Mouse (Mus musculus) inflammation-experienced regulatory T-cells, adult 16 weeks (primary cell): Measurements from ENCODE around the gene Tmprss11a. TPM values are rescaled to one million over a fixed set of nuclear protein-coding genes. Genes with fewer than 3 reads are reported as not detected.

Source experiments
- polyA plus RNA-seq: library from polyadenylated mRNA; unstranded; fragments of 100-300 nt; shearing (Covaris generic); gene quantifications from one replicate; pipeline ENCODE4 v1.2.1, GENCODE M21; 2017

Gene Tmprss11a
- polyA plus RNA-seq, result not detected

DNA sequence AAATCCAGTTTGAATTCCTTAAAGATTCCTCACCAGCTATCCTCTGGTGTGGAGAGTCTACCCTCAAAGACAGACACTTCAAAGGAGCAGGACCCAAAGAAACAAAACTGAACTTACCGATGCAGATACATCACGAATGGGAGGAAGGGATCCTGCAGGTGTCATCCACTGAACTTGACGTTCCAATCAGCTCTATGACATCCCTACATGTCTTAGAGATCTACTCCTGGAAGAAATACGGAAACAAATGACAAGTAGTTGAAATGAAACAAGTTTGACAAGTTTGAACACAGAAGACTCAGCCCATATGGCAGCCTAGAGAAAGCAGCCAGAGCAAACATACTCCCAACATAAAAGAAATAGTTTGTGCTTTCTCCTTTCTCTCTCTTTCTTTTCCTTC lies at the start of gene Tmprss11a:
Tmprss11a (minus strand) TSS at position 101 of the 400 bp plus-strand sequence.

DNA sequence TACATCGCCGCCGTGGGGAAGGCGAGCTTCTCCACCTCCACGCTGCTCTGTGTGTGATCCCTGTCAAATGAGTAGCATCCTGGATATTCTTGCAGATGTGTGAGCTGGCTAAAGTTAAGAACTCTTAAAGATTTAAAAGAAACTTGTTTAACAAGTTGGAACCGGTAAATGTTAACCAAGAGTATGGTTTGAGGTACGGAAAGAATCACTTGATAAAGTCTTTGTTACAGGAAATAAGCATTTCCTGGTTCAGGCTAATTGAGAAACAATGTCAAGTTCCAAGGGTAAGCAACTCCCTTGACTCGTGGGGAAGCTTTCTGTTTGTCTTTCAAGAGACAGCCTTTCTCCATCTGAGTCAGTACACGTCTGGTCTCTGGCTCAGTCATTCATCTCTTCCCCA lies 49.7 kb upstream of the Tmprss11a start, which contains the start of gene Tmprss11g:
Tmprss11g (minus strand) TSS at position 101 of the 400 bp plus-strand sequence.

DNA sequence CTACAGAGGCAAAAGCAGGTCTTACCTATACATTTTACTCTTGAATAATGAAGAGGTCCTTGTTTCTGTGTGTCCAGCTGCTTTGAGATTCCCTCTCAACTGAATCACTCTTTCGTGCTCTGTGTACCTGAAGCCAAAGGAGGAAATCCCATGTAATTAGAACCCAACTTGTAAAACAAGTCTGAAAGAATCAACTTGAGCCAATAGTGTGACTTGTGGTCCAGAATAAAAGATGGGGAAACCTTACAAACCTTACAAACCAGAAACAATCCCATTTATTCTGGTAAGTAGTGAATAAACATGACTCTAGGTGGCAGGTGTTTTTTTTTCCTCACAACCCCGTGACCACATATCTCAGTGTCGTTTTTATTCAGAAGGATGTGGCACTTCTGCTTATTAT lies 95.5 kb downstream of the Tmprss11a start, which contains the start of gene Tmprss11d:
Tmprss11d (minus strand) TSS at position 101 of the 400 bp plus-strand sequence.

Other genes starting within 250 kb of the Tmprss11a start
- gene Tmprss11c, start 179.7 kb downstream of the Tmprss11a start, polyA plus RNA-seq, result not detected
- 0.12 TPM for gene Tmprss11d, start 95.6 kb downstream of the Tmprss11a start, polyA plus RNA-seq
- not detected for gene Tmprss11g, start 49.6 kb upstream of the Tmprss11a start, polyA plus RNA-seq
- not detected for gene Tmprss11f, start 163.4 kb upstream of the Tmprss11a start, polyA plus RNA-seq
- gene Tmprss11b, start 207.4 kb upstream of the Tmprss11a start, polyA plus RNA-seq, result not detected